Mouse (Mus musculus): ENCODE measurements around the gene Banf1. TPM values are rescaled to one million over a fixed set of nuclear protein-coding genes. Genes with fewer than 3 reads are reported as not detected.
"Not testable (repeated sequence)": the region's sequence is repeated elsewhere in the genome, so short reads cannot be mapped to it uniquely, and the experiment has no call there.

The Banf1 gene
- total RNA-seq, 2 experiments from 2014 or later = 122 to 144 TPM

DNA sequence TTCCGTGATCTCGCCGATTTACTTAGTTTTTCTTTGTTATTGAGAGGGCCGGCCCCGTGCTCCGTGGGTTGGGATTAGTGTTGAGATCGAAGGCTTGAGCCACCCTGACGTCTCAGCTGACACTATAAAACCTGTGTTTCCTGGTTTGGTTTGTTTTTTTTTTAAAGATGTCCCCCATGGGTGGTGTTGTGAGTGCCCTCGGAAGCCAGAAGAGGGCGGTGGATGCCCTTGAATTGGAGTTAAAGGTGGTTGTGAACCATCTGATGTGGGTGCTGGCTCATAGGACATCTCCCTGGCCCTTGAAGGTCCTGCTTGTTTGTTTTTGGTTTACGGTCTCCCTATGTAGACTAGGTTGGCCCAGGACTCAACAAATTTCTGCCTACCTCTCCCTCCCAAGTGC is 487 bp upstream of the Banf1 start:
- DNase-seq = no peak
- peak overlapping the region; percentile 80 for H3K4me3 ChIP-seq
- intact Hi-C loops (cut with DNase I) = no loop called here
- TF ChIP-seq CTCF (IDR thresholded peaks at IDR 0.05) = peak; percentile 17; the same call in 1 of the 2 replicates
- peak overlapping the region; percentile 100 for H3K27ac ChIP-seq

DNA sequence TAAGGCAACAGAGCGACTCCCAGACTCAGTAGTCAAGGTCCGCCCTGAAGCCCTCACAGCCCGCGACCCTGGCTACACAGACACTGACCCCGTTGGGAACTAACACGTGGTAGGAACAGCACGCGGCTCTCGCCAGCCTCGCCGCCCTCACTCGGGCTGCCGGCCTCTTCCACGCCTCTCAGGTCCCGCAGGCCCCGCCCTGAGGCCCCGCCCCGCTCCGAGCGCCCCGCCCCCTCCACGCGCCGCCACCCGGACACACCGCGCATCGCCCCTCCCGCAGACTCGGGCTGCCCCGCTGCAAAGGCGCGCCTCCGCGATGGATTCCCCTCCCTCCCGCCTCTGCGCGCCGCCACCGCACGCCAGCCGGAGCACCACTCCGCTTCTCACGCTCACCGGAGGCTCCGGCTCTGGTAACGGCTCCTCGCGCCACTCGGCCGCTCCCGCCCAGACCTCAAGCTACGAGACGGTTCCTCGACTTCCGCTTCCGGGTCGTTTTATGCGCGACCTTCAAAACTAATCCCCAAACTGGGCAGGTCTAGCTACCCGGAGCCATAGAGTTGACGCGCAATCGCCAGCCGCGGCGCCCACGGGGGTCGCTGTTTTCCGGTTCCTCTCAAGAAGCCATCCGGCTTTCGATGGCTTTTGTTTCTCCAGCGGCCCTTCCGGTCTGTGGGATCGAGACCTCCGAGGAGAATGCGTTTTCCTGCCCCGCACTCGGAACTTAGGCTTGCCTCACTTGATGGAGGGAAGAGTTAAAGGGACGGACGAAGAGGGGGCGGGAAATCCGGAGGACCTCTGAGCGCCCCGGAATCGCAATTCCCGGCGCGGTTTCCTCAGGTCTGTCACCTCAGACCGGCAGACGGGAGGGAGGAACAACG is 554 bp downstream of the Banf1 start, which contains the start of gene Eif1ad:
Gene Eif1ad (plus strand): TSS at position 567 of the 878 bp plus-strand sequence.
- Histone ChIP-seq H3K27ac (peak within 1 kb of the TSS; percentile 100), H3K4me3 (peak within 1 kb of the TSS; percentile 80)
- TF ChIP-seq CTCF (IDR thresholded peaks at IDR 0.05) = peak; percentile 50
- intact Hi-C loops (cut with DNase I) = loop anchor here (1.0 kb wide), 1 partner anchor 22 kb away; the partner anchor contains the start of gene Sart1
- peak; percentile 95 for DNase-seq

DNA sequence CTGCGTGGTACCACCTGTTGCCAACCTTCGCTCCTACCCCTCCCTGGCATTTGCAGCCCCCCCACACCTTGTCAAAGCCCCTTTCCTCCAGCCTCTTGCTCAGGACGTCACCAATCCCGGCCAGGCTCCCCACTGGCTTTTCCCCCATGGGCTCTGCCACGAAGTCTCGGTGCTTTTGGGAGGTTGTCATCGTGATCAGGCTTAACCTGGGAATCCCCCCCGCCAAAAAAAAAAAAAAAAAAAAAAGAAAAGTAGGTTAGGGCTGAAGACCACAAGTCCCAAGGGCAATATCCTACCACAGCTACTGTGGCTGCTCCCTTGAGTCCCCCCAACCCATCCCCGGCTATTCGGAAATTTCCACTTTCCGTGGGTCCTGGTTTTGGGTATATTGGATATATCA is 1.2 kb downstream of the Banf1 start:
- intact Hi-C loops (cut with DNase I) = loop anchor here (1.0 kb wide), 1 partner anchor 23 kb away; the partner anchor contains the start of gene Sart1
- H3K4me3 ChIP-seq = peak overlapping the region; percentile 80
- no peak for TF ChIP-seq CTCF (IDR thresholded peaks at IDR 0.05)
- H3K27ac ChIP-seq = peak overlapping the region; percentile 100
- peak; percentile 22 for DNase-seq

DNA sequence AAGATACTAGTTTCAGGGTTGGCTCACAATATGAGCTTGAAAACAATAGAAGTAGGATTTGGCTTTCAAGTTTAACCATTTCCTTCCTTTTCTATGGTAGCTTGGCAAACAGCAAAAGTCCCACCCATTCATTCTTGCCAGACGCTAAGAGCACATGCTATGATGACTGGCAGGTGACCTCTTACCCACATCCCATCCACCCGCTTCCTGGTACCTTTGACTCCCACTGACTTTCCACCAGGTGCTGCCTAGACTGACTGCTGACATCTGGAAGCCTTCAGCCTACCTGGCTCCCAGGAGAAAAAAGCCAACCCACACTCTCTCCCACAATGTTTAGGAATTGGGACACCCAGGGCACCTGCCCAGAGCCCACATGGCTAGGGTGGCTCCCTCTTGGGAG is 2.8 kb downstream of the Banf1 start:
- TF ChIP-seq CTCF (IDR thresholded peaks at IDR 0.05) = no peak
- intact Hi-C loops (cut with DNase I) = no loop called here
- H3K4me3 ChIP-seq = no peak overlapping the region
- peak; percentile 2 for DNase-seq
- H3K27ac ChIP-seq = peak overlapping the region; percentile 48

DNA sequence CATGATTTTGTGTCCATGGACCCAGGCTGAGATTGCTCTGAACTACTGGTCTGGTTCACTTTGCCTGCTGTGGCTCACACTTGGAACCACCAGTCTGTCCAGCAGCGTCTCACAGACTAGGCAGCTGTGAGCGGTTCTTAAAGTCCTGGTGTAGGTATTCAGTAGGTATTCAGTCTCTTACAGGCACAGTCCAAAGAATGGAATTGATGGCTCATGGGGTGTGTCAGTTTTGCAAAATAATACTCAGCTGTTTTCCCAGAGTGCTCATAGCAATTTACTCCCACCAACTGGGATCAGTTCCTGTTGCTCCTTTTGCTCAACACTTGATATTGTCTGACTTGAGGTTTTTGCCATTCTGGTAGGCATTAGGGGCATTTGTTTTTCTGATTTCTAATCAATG is 4.8 kb downstream of the Banf1 start:
- Histone ChIP-seq H3K27ac (no peak overlapping the region), H3K4me3 (no peak overlapping the region)
- no peak for DNase-seq
- TF ChIP-seq CTCF (IDR thresholded peaks at IDR 0.05) = no peak
- intact Hi-C loops (cut with DNase I) = no loop called here

DNA sequence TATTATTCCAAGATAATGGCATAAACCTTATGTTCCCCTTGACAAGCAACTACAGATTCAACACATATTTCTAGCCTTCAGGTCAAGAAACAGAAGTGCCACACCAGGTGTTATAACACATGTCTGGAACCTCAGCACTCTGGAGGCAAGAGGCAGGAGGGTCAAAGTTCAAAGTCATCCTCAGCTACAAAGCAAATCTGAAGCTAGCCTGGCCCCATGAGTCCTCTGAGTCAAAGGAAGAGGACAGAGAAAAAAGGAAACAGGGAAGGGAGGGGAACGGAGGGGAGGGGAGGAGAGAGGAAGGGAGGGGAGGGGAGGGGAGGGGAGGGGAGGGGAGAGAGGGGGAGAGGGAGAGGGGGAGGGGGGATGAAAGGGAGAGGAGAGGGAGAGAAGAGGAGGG is 10.9 kb downstream of the Banf1 start:
- Histone ChIP-seq H3K4me3 (no peak overlapping the region), H3K27ac (no peak overlapping the region)
- intact Hi-C loops (cut with DNase I) = no loop called here
- no peak for TF ChIP-seq CTCF (IDR thresholded peaks at IDR 0.05)
- DNase-seq = no peak

DNA sequence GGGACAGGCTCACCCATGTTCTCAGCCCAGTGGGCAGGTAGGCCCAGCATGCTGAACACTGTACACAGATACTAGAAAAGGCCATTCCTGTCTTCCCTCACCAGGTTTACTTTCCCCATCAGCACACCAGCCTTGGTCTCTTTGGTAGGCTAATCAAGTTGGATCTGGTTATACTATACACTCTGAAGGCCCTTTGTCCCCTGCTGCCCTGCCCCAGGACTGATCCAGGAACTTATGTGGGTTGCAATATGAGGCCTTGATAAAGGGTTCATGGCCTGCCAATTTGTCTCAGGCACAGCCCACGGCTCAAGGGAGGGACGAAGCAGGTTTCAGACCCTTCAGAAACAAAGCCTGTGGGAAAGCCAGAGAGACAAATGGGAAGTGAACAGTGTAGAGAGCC is 13.4 kb downstream of the Banf1 start:
- intact Hi-C loops (cut with DNase I) = no loop called here
- TF ChIP-seq CTCF (IDR thresholded peaks at IDR 0.05) = no peak
- no peak for DNase-seq

DNA sequence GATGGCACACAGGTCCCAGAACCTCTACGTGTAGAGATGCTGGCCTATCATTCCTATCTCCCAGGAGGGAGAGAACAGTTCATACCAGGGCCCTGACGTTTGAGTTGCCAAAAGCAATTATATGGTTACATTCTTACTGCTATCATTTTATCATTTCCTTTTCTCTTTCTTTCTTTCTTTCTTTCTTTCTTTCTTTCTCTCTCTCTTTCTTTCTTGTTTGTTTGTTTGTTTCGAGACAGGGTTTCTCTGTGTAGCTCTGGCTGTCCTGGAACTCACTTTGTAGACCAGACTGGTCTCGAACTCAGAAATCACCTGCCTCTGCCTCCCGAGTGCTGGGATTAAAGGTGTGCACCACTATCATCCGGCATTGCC is 17.5 kb downstream of the Banf1 start, which contains the start of gene Cst6:
Gene Cst6 (minus strand): TSS at position 73 of the 372 bp plus-strand sequence.
- Histone ChIP-seq H3K27ac (peak within 1 kb of the TSS; percentile 83), H3K4me3 (peak within 1 kb of the TSS; percentile 76)
- DNase-seq; intact Hi-C loops (cut with DNase I): not testable (repeated sequence)

More for the DNA sequence above, 13.4 kb downstream of the Banf1 start:
- H3K4me3 ChIP-seq = no peak overlapping the region
- H3K27ac ChIP-seq = no peak overlapping the region

DNA sequence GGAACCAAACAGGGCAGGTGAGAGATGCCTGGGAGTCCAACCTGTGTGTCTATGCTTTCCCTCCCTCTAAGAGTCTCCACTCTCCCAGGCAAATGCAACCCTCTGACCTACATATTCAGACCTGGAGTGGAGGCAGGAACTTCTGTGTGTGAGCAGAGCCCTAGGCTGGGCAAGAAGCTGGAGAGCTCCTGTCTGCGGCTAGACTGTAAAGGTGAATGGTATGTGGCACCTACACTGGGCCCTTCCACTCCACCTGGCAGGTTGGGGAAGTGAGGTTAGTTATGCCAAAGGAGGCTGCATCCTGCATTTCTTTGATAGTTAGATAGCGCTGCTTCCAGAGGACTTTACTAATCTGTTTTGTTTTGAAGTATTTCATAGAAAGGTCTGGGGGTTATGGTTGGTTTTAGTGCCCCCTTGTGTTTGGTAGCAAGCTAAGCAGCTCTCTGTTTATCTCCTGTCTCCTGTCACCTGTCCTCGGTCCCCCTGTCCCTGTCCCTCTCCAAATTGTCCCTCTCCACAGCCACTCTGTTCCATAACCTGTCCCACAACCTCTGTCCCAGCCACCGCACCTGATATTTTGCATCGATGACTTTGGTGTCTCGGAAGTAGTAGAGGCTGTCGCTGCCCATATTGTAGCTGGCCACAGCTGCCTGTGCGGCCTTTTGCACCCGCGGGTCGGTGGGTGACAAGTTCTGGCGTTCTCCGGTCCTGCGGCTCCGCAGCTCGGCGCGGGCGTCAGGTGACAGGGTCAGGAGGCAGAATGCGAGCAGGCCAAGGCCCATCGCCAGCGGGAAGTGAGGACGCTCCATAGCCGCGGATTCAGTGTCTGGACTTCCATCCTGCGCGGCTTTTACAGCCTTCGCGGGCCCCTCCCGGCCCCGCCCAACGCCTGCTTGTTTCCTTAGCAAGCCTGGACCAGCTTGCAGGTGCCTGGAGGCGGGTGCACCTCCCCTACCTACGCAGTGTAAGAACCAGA is 18.2 kb downstream of the Banf1 start:
- Histone ChIP-seq H3K4me3 (peak overlapping the region; percentile 76), H3K27ac (peak overlapping the region; percentile 83)
- peak; percentile 72 for TF ChIP-seq CTCF (IDR thresholded peaks at IDR 0.05)
- peak; percentile 74 for DNase-seq
- intact Hi-C loops (cut with DNase I) = loop anchor here (1.0 kb wide), 1 partner anchor 11 kb away; no protein-coding TSS in a partner anchor

DNA sequence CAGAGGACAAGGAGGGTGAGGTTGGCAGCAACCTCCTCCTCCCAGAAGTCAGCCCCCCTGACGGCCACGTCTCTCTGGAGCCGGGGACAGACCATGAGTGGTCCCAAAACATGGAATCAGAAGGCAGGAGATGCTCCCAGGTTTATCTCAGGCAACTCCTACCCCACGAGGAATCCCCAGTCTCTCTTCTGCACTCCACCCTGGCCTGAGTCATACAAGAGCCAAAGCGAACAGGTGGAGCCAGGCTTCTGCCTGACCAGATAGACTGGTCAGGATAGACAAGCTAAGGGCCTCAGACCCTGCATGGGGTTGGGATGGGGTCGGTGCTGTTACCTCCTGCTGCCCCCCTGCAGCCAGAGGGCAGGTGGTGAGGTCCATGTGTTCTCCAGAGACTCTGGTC is 18.9 kb downstream of the Banf1 start:
- TF ChIP-seq CTCF (IDR thresholded peaks at IDR 0.05) = no peak
- DNase-seq = no peak
- H3K27ac ChIP-seq = no peak overlapping the region
- intact Hi-C loops (cut with DNase I) = loop anchor here (1.0 kb wide), 1 partner anchor 10 kb away; no protein-coding TSS in a partner anchor
- H3K4me3 ChIP-seq = peak overlapping the region; percentile 76

DNA sequence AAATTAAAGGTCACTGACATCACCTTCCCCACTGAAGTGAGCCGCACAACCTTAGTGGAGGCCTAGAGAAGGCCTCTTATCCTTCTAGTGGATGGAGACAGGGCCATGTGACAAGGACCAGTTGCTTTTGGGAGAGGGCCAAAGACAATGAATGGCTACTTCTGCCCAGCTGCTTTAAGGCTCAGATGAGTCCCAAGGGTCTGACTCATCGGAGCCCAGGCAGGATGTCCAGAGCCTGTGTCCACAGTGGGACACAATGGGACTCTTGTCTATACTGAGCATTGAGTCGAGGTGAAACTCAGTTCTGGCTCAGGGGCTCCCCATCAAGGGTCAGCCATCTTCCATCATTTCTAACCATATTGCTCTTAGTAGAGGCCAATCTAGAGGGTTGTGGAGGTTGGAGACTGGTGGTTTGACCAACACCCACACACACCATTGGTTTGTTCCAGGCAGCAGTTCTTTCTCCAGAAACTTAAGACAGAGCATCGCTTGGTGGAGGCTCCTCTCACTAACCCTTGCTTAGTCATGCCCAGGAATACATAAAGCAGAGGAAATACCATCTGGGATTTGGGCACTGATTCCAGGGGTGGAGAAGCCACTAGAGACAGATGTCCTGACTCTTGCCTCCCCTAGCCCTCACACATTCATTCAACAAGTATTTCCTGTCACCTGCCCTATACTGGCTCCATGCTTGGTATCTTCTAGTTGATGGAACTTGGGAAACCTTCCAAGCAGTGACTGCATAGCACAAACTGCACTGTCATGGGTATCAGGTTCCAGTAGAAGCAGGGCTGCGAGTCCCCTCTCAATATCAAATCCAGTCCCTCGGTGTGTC is 21.5 kb downstream of the Banf1 start:
- no peak overlapping the region for H3K4me3 ChIP-seq
- TF ChIP-seq CTCF (IDR thresholded peaks at IDR 0.05) = no peak
- peak overlapping the region; percentile 75 for H3K27ac ChIP-seq
- DNase-seq = no peak
- intact Hi-C loops (cut with DNase I) = loop anchor here (2.0 kb wide), 1 partner anchor 51 kb away; the partner anchor contains the start of gene Sf3b2
